In genomic region chr13:56443411-56443810, GRCm38 (mm10) we compare ENCODE assay signal across 34 mouse cellular contexts. TPM values are rescaled to one million over a fixed set of nuclear protein-coding genes. Genes with fewer than 3 reads are reported as not detected.
A peak's percentile ranks its signal among the peaks of the same experiment; 100 is the strongest.
DNase-seq lines count a peak whose midpoint lies in the region; ATAC-seq and TF ChIP-seq lines count a peak whose summit lies in the region.
"Had no signal": no experiment of that assay in that cellular context is flagged by ENCODE, and none has a peak within 500 bp of the region (broad histone marks: within the 10 kb centered on the region; RNA-seq: fewer than 3 reads in every experiment).

No protein-coding gene starts in this region.

- H3K27ac ChIP-seq in small intestine, adult 2 months (ENCODE audit: insufficient read depth, low read depth, low read length) = peak overlapping the region; percentile 66; the same call in 1 of the 2 replicates
- H3K27ac ChIP-seq: embryonic facial prominence, embryonic 10.5 days; embryonic facial prominence, embryonic 13.5 days; forebrain, embryonic 13.5 days; gastrocnemius, adult 2 months; heart, embryonic 15.5 days; hindbrain, embryonic 12.5 days had no signal

- no peak overlapping the region for H3K4me3 ChIP-seq in small intestine, adult 2 months (ENCODE audit: low read depth, low read length)
- H3K4me3 ChIP-seq: embryonic facial prominence, embryonic 10.5 days; embryonic facial prominence, embryonic 13.5 days; erythroblast, embryonic 14.5 days; forebrain, embryonic 13.5 days; gastrocnemius, adult 2 months; heart, embryonic 12.5 days; heart, embryonic 15.5 days; hindbrain, embryonic 12.5 days had no signal

- no peaks in the 10 kb centered on the region for H3K36me3 ChIP-seq in small intestine, adult 2 months (ENCODE audit: control insufficient read depth, insufficient read depth, low read length)
- H3K36me3 ChIP-seq: embryonic facial prominence, embryonic 10.5 days; embryonic facial prominence, embryonic 13.5 days; heart, embryonic 12.5 days; heart, embryonic 15.5 days; hindbrain, embryonic 12.5 days had no signal

- H3K27me3 ChIP-seq in Patski = no peaks in the 10 kb centered on the region
- H3K27me3 ChIP-seq in small intestine, adult 2 months (ENCODE audit: control insufficient read depth, insufficient read depth, low read length) = peaks cover 12% of the 10 kb centered on the region

- peaks cover 6% of the 10 kb centered on the region; the same call in 1 of the 2 replicates for H3K4me1 ChIP-seq in small intestine, adult 2 months (ENCODE audit: control insufficient read depth, insufficient read depth, insufficient read length, low read length)

- 46% methylated on average over 7 of the region's 7 CpGs for WGBS in small intestine, adult 2 months

- ATAC-seq in Patski = peak; percentile 65
- no peak for ATAC-seq in activated CD4-positive, CD25-positive, alpha-beta regulatory T cell, adult 4 months
- ATAC-seq: forebrain, embryonic 13.5 days; forebrain, postnatal 0 days; hindbrain, embryonic 16.5 days had no signal

- in situ Hi-C loops in Patski (cut with MboI; ENCODE audit: low pct_unique_long_range_greater_than_20kb) = no loop called here

- intact Hi-C loops in heart, postnatal 10 days (cut with DNase I) = no loop called here
- intact Hi-C loops in left cerebral cortex, postnatal 36 days (cut with DNase I) = no loop called here

- POLR2A ChIA-PET in Patski (lab: Charles Lee) = no interaction called here

- no peak for TF ChIP-seq CTCF in Patski (IDR thresholded peaks at IDR 0.05)
- TF ChIP-seq CTCF in small intestine, adult 2 months (IDR thresholded peaks at IDR 0.05; ENCODE audit: extremely low read depth, insufficient read length, insufficient replicate concordance, low read depth, low read length) = no peak

- CTCF ChIA-PET in Patski (lab: Charles Lee) = interaction anchor here (1.1 kb wide), 1 partner anchor 14 kb away, joined by 3 read pairs; no protein-coding TSS in a partner anchor

- peak; percentile 73 for DNase-seq in heart, adult 11 months
- no peak for DNase-seq in heart, postnatal 10 days
- DNase-seq in 3T3-L1 (ENCODE audit: low read depth, low spot score) (peak; percentile 19), Patski (ENCODE audit: low read depth, low spot score) (no peak)
- DNase-seq in left cerebral cortex, postnatal 36 days (ENCODE audit: low spot score in 2 of 2) = no peak
- DNase-seq: adrenal gland, adult 2 months; adrenal gland, postnatal 14 days; cerebellum, adult 11 months; cerebellum, adult 2 months; cerebellum, adult 9-11 months; cerebellum, postnatal 25 days; embryo, embryonic 11 days; forebrain, postnatal 0 days; gastrocnemius, adult 2 months; gastrocnemius, postnatal 14 days; heart, adult 18-20 months; kidney, adult 11 months had no signal

- TF ChIP-seq POLR2A in small intestine, adult 2 months (IDR thresholded peaks at IDR 0.05; ENCODE audit: low read depth, low read length) = no peak

RNA-seq across cellular contexts. Expression of gene Slc25a48, which starts 5.3 kb away (rescaled TPM):
- total RNA-seq in heart, postnatal 10 days (2021) = under 1 TPM; 0.12 to 0.24 TPM
- 1.1 TPM for polyA plus RNA-seq in Patski (2021)
- 0.25 and 0.43 TPM in 2 replicates for polyA plus RNA-seq in small intestine, adult 2 months (2012; rRNA removed)
- under 1 TPM in 1 of 2 experiments, not detected in 1; 0.11 TPM for total RNA-seq in left cerebral cortex, postnatal 36 days (2021)
- not detected for polyA plus RNA-seq in activated CD4-positive, CD25-positive, alpha-beta regulatory T cell, adult 4 months (2017; shearing (Covaris generic))
- total RNA-seq: common myeloid progenitor, adult 5-6 weeks; forebrain, postnatal 0 days; gastrocnemius, adult 2 months; gastrocnemius, postnatal 4 days; hematopoietic stem cell, adult 5-6 weeks had no signal
- polyA plus RNA-seq: embryonic facial prominence, embryonic 10.5 days; forebrain, embryonic 13.5 days; heart, embryonic 12.5 days; hindbrain, embryonic 12.5 days had no signal

RNA-seq across cellular contexts. Expression of gene Gm3045, which starts 17.0 kb away (rescaled TPM):
- not detected for total RNA-seq in heart, postnatal 10 days (2021)
- not detected for polyA plus RNA-seq in Patski (2021)
- not detected in 2 replicates for polyA plus RNA-seq in small intestine, adult 2 months (2012; rRNA removed)
- total RNA-seq in left cerebral cortex, postnatal 36 days (2021) = not detected
- not detected for polyA plus RNA-seq in activated CD4-positive, CD25-positive, alpha-beta regulatory T cell, adult 4 months (2017; shearing (Covaris generic))
- total RNA-seq: adrenal gland, adult 2 months; adrenal gland, postnatal 14 days; adrenal gland, postnatal 4 days; common myeloid progenitor, adult 5-6 weeks; ES-E14; forebrain, postnatal 0 days; gastrocnemius, adult 2 months; gastrocnemius, postnatal 14 days; gastrocnemius, postnatal 4 days; heart, adult 18-20 months; heart, postnatal 25 days; hematopoietic stem cell, adult 5-6 weeks had no signal
- polyA plus RNA-seq: adrenal gland, adult 2 months; cerebellum, adult 2 months; embryonic facial prominence, embryonic 10.5 days; embryonic facial prominence, embryonic 13.5 days; erythroblast, embryonic 14.5 days; forebrain, embryonic 13.5 days; forebrain, postnatal 0 days; frontal cortex, adult 2 months; heart, embryonic 12.5 days; heart, embryonic 15.5 days; hindbrain, embryonic 12.5 days; hindbrain, embryonic 16.5 days had no signal

RNA-seq across cellular contexts. Expression of gene Il9, which starts 38.6 kb away (rescaled TPM):
- not detected for total RNA-seq in heart, postnatal 10 days (2021)
- polyA plus RNA-seq in Patski (2021) = not detected
- not detected in 2 replicates for polyA plus RNA-seq in small intestine, adult 2 months (2012; rRNA removed)
- total RNA-seq in left cerebral cortex, postnatal 36 days (2021) = not detected
- not detected for polyA plus RNA-seq in activated CD4-positive, CD25-positive, alpha-beta regulatory T cell, adult 4 months (2017; shearing (Covaris generic))
- total RNA-seq: adrenal gland, adult 2 months; adrenal gland, postnatal 14 days; adrenal gland, postnatal 4 days; common myeloid progenitor, adult 5-6 weeks; ES-E14; forebrain, postnatal 0 days; gastrocnemius, adult 2 months; gastrocnemius, postnatal 14 days; gastrocnemius, postnatal 4 days; heart, adult 18-20 months; heart, postnatal 25 days; hematopoietic stem cell, adult 5-6 weeks had no signal
- polyA plus RNA-seq: adrenal gland, adult 2 months; cerebellum, adult 2 months; embryonic facial prominence, embryonic 10.5 days; embryonic facial prominence, embryonic 13.5 days; erythroblast, embryonic 14.5 days; forebrain, embryonic 13.5 days; forebrain, postnatal 0 days; frontal cortex, adult 2 months; heart, embryonic 12.5 days; heart, embryonic 15.5 days; hindbrain, embryonic 12.5 days; hindbrain, embryonic 16.5 days had no signal

Comparison
In these comparisons a context has a peak if more than half of its experiments do, and no peak if none do; other contexts are left out.
1. DNase-seq: peak in heart, adult 11 months (single experiment) and 3T3-L1 (single experiment); none in heart, postnatal 10 days (0 of 2), Patski (single experiment) and left cerebral cortex, postnatal 36 days (0 of 2).